Mouse (Mus musculus): ENCODE measurements around the gene Tuba4a. TPM values are rescaled to one million over a fixed set of nuclear protein-coding genes. Genes with fewer than 3 reads are reported as not detected.
A peak's percentile ranks its signal among the peaks of the same experiment; 100 is the strongest.

Tuba4a gene
- polyA plus RNA-seq, 1 experiment from 2014 or later = 50.5 TPM

- no peak overlapping the region for H3K4me2 ChIP-seq (replicated peaks; ENCODE audit: low read depth, low read length)
These were observed 28.5 kb upstream of the Tuba4a start for GRCm38 (mm10) chr1:75248041-75248772.

DNA sequence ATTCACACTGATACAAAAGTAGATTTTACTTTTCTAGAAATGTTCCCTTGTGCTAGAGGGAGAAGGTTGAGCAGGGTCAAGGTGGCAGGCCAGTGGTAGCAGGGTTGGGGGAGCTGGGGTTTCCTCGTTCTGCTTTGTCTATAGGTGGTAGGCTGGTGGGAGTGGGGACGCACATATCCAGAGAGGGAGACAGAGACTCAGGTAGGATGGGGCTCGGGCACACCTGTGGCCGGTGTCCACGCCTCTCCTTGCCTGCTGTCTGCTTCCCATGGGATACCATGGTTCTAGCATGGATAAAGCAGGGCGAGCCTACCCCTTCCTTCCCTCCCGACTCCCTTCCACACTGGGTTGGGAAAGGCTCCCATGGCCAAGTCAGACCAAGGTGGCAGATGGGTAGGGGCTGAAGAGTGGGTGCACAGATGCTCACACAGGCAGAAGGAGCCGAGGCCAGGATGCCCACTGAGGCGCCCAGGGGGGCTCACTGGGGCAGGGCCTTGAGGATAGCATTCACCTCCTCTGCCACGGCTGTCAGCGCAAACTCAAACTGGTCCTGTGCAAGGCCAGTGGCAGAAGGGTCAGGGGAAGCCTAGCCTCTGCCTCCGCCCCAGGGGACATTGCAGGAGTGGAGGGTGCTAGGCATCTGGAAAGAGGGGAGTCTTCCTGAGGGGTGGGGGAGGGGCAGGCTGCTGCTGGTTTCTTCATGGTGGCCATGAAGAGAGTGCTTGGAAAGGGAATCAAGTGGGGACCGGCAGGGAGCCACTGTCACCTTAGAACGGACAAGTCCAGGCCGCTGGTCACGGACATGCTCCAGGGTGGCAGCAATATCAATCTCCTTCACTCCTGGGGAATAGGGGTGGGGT lies 27.6 kb upstream of the Tuba4a start:
- DNase-seq (ENCODE audit: low spot score) = no peak
- no peaks in the 10 kb centered on the region for H3K9me3 ChIP-seq (ENCODE audit: low read length)
- ATAC-seq = no peak
- H3K4me1 ChIP-seq (ENCODE audit: insufficient read depth, low read depth, low read length) = peaks cover 8% of the 10 kb centered on the region; the same call in 1 of the 2 replicates
- 81% methylated on average over 16 of the region's 16 CpGs for WGBS
- peak overlapping the region; percentile 2 for H3K9ac ChIP-seq (replicated peaks; ENCODE audit: low read depth)
- no peak for TF ChIP-seq EP300 (IDR thresholded peaks at IDR 0.05)
- TF ChIP-seq CTCF (IDR thresholded peaks at IDR 0.05) = no peak
- no peaks in the 10 kb centered on the region; the same call in 1 of the 2 replicates for H3K36me3 ChIP-seq (ENCODE audit: insufficient read depth, low read length)
- H3K27me3 ChIP-seq (replicated peaks; ENCODE audit: insufficient read depth, low read length) = no peaks in the 10 kb centered on the region
- no peak overlapping the region for H3K4me3 ChIP-seq (ENCODE audit: low read depth, low read length)
- H3K4me2 ChIP-seq (replicated peaks; ENCODE audit: low read depth, low read length) = no peak overlapping the region
- peak overlapping the region; percentile 79; the same call in 1 of the 2 replicates for H3K27ac ChIP-seq (ENCODE audit: low read length)

More at GRCm38 (mm10) chr1:75248041-75248772, 28.5 kb upstream of the Tuba4a start:
- ATAC-seq (peak; percentile 84), DNase-seq (ENCODE audit: low spot score) (peak; percentile 90)
- Histone ChIP-seq H3K9ac (replicated peaks; ENCODE audit: low read depth) (peak overlapping the region; percentile 2), H3K27ac (ENCODE audit: low read length) (peak overlapping the region; percentile 79), H3K4me3 (ENCODE audit: low read depth, low read length) (no peak overlapping the region), H3K4me1 (ENCODE audit: insufficient read depth, low read depth, low read length) (peaks cover 8% of the 10 kb centered on the region; the same call in 1 of the 2 replicates), H3K27me3 (replicated peaks; ENCODE audit: insufficient read depth, low read length) (no peaks in the 10 kb centered on the region), H3K9me3 (ENCODE audit: low read length) (no peaks in the 10 kb centered on the region), H3K36me3 (ENCODE audit: insufficient read depth, low read length) (no peaks in the 10 kb centered on the region; the same call in 1 of the 2 replicates)
- WGBS = 24% methylated on average over 9 of the region's 9 CpGs
- TF ChIP-seq EP300 (IDR thresholded peaks at IDR 0.05) (peak; percentile 65), CTCF (IDR thresholded peaks at IDR 0.05) (no peak)

DNA sequence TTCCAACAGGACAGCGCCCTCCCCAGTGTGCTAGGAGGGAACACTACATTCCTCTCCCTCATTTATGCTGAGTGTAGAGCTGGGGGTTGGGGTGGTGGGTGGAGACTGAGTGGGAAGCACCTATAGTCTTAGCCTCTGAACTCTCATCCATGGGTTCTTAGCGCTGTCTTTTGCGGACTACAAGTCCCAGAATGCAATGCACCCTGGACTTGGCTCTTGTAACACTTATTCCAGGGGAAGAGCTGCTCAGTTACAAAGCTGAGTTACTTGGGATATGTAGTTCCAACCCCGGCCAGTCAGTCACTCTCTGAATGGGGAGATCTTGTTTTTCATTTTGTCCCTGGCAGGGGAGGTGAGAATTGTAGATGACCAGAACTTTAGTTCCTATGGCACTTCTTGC lies 25.2 kb upstream of the Tuba4a start:
- Histone ChIP-seq H3K36me3 (ENCODE audit: insufficient read depth, low read length) (no peaks in the 10 kb centered on the region; the same call in 1 of the 2 replicates), H3K27me3 (replicated peaks; ENCODE audit: insufficient read depth, low read length) (no peaks in the 10 kb centered on the region), H3K9ac (replicated peaks; ENCODE audit: low read depth) (no peak overlapping the region), H3K27ac (ENCODE audit: low read length) (no peak overlapping the region), H3K4me2 (replicated peaks; ENCODE audit: low read depth, low read length) (no peak overlapping the region), H3K9me3 (ENCODE audit: low read length) (no peaks in the 10 kb centered on the region), H3K4me1 (ENCODE audit: insufficient read depth, low read depth, low read length) (peaks cover 8% of the 10 kb centered on the region; the same call in 1 of the 2 replicates), H3K4me3 (ENCODE audit: low read depth, low read length) (no peak overlapping the region)
- DNase-seq (ENCODE audit: low spot score) (peak; percentile 84), ATAC-seq (peak; percentile 76)
- 29% methylated on average over 4 of the region's 4 CpGs for WGBS
- TF ChIP-seq CTCF (IDR thresholded peaks at IDR 0.05) = peak; percentile 37
- no peak for TF ChIP-seq EP300 (IDR thresholded peaks at IDR 0.05)

DNA sequence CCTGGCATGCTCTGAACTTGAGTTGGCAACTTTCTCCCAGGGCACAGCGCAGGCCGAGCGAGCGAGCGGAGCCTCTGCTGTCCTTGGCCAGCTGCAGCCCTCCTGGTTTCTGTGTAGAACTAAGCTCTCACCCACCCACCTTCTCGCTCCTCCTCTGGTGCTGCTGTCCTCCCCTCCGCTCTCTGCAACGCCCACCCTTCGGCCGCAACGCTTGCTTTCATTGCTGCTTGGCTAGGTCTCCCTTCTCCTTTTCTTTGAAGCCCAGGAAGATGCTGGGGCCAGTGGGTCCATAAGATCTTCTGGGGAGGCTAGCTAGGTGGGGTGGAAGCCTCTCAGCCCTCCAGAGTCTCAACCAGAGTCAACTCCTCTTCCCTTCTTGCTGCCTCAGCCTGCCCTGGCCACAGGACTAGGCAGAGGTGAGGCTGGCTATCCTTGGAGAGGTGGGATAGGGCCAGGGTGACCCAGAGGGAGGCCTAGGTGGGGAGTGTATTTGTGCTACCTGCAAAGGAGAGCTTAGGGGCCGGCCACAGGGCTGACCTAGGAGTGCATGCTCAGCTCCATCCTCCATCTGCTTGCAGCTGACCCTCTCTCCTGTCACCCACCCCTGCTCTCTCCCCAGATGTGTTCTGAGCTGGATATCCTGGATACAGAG lies 24.6 kb upstream of the Tuba4a start:
- 90% methylated on average over 12 of the region's 12 CpGs for WGBS
- no peak for ATAC-seq

GRCm38 (mm10) chr1:75243411-75243810 lies 23.7 kb upstream of the Tuba4a start:
- DNase-seq (ENCODE audit: low spot score) = no peak

More for the DNA sequence above, 24.6 kb upstream of the Tuba4a start:
- Histone ChIP-seq H3K9me3 (ENCODE audit: low read length) (no peaks in the 10 kb centered on the region), H3K27me3 (replicated peaks; ENCODE audit: insufficient read depth, low read length) (no peaks in the 10 kb centered on the region), H3K36me3 (ENCODE audit: insufficient read depth, low read length) (no peaks in the 10 kb centered on the region; the same call in 1 of the 2 replicates), H3K4me1 (ENCODE audit: insufficient read depth, low read depth, low read length) (peaks cover 8% of the 10 kb centered on the region; the same call in 1 of the 2 replicates), H3K4me2 (replicated peaks; ENCODE audit: low read depth, low read length) (no peak overlapping the region), H3K27ac (ENCODE audit: low read length) (no peak overlapping the region), H3K4me3 (ENCODE audit: low read depth, low read length) (no peak overlapping the region), H3K9ac (replicated peaks; ENCODE audit: low read depth) (no peak overlapping the region)
- TF ChIP-seq EP300 (IDR thresholded peaks at IDR 0.05) (no peak), CTCF (IDR thresholded peaks at IDR 0.05) (no peak)
- DNase-seq (ENCODE audit: low spot score) = no peak

More at GRCm38 (mm10) chr1:75243411-75243810, 23.7 kb upstream of the Tuba4a start:
- Histone ChIP-seq H3K4me1 (ENCODE audit: insufficient read depth, low read depth, low read length) (peaks cover 5% of the 10 kb centered on the region; the same call in 1 of the 2 replicates), H3K36me3 (ENCODE audit: insufficient read depth, low read length) (no peaks in the 10 kb centered on the region; the same call in 1 of the 2 replicates), H3K27ac (ENCODE audit: low read length) (no peak overlapping the region), H3K9ac (replicated peaks; ENCODE audit: low read depth) (no peak overlapping the region), H3K9me3 (ENCODE audit: low read length) (no peaks in the 10 kb centered on the region), H3K27me3 (replicated peaks; ENCODE audit: insufficient read depth, low read length) (no peaks in the 10 kb centered on the region), H3K4me3 (ENCODE audit: low read depth, low read length) (no peak overlapping the region), H3K4me2 (replicated peaks; ENCODE audit: low read depth, low read length) (no peak overlapping the region)
- TF ChIP-seq CTCF (IDR thresholded peaks at IDR 0.05) (no peak), EP300 (IDR thresholded peaks at IDR 0.05) (no peak)
- no peak for ATAC-seq
- WGBS = 88% methylated on average over 14 of the region's 14 CpGs

All from lung, postnatal 0 days (tissue).